10 mouse cellular contexts compared by ENCODE assay signal in genomic region chr12:111848300-111848798, GRCm38 (mm10). TPM values are rescaled to one million over a fixed set of nuclear protein-coding genes. Genes with fewer than 3 reads are reported as not detected.
DNase-seq lines count a peak whose midpoint lies in the region; ATAC-seq and TF ChIP-seq lines count a peak whose summit lies in the region.
"Had no signal": no experiment of that assay in that cellular context is flagged by ENCODE, and none has a peak within 500 bp of the region (broad histone marks: within the 10 kb centered on the region; RNA-seq: fewer than 3 reads in every experiment).

No protein-coding gene starts in this region.

- ATAC-seq in heart, embryonic 13.5 days (ENCODE audit: extremely low read depth, insufficient number of reproducible peaks, low FRiP score, low TSS enrichment) = no peak
- no peak for ATAC-seq in erythroid progenitor cell, adult 5-6 weeks (replicated peaks; ENCODE audit: low FRiP score, poor library complexity, severe bottlenecking)

- H3K4me1 ChIP-seq in heart, embryonic 13.5 days = peaks cover 12% of the 10 kb centered on the region
- peaks cover 10% of the 10 kb centered on the region for H3K4me1 ChIP-seq in thymus, adult 2 months (replicated peaks; ENCODE audit: control insufficient read depth, insufficient read depth, low read length)
- H3K4me1 ChIP-seq: midbrain, embryonic 10.5 days had no signal

- intact Hi-C loops in gastrocnemius, postnatal 36 days (cut with DNase I) = no loop called here

- WGBS in heart, embryonic 13.5 days = 42% methylated on average over 9 of the region's 9 CpGs
- WGBS in thymus, adult 2 months = 97% methylated on average over 9 of the region's 9 CpGs

- peak overlapping the region; percentile 15; the same call in 1 of the 2 replicates for H3K9ac ChIP-seq in heart, embryonic 13.5 days

- H3K27ac ChIP-seq in heart, embryonic 13.5 days (replicated peaks) = peak overlapping the region; percentile 53
- no peak overlapping the region for H3K27ac ChIP-seq in thymus, adult 2 months (ENCODE audit: control insufficient read depth, insufficient read depth, low read length)
- H3K27ac ChIP-seq: midbrain, embryonic 10.5 days had no signal

- no peak for TF ChIP-seq POLR2A in thymus, adult 2 months (IDR thresholded peaks at IDR 0.05; ENCODE audit: control insufficient read depth, extremely low read depth, insufficient read depth, low read length, poor library complexity)

- TF ChIP-seq CTCF in thymus, adult 2 months (IDR thresholded peaks at IDR 0.05; ENCODE audit: borderline replicate concordance, control insufficient read depth, extremely low read depth, insufficient read depth, low read length, poor library complexity) = no peak

- H3K36me3 ChIP-seq in heart, embryonic 13.5 days = peaks cover 15% of the 10 kb centered on the region
- H3K36me3 ChIP-seq in thymus, adult 2 months (ENCODE audit: control insufficient read depth, insufficient read depth, low read length) = no peaks in the 10 kb centered on the region
- H3K36me3 ChIP-seq: midbrain, embryonic 10.5 days had no signal

- no peaks in the 10 kb centered on the region for H3K9me3 ChIP-seq in heart, embryonic 13.5 days
- H3K9me3 ChIP-seq: midbrain, embryonic 10.5 days had no signal

- DNase-seq in gastrocnemius, adult 18-20 months (ENCODE audit: low spot score) = peak; percentile 32
- no peak for DNase-seq in gastrocnemius, postnatal 36 days
- DNase-seq in 3T3-L1 (ENCODE audit: low read depth, low spot score) = peak; percentile 89
- DNase-seq in cerebellum, adult 18-20 months = peak; percentile 51 to 58
- no peak for DNase-seq in thymus, adult 2 months
- DNase-seq in gastrocnemius, postnatal 10 days = no peak
- DNase-seq: right cerebral cortex, postnatal 4 days had no signal

- H3K27me3 ChIP-seq in heart, embryonic 13.5 days (replicated peaks) = no peaks in the 10 kb centered on the region
- no peaks in the 10 kb centered on the region for H3K27me3 ChIP-seq in thymus, adult 2 months (ENCODE audit: control insufficient read depth, insufficient read depth, low read length)

- no peak overlapping the region for H3K4me2 ChIP-seq in heart, embryonic 13.5 days

- H3K4me3 ChIP-seq in heart, embryonic 13.5 days = no peak overlapping the region
- H3K4me3 ChIP-seq in thymus, adult 2 months (ENCODE audit: control insufficient read depth, insufficient read depth, low read length) = no peak overlapping the region
- H3K4me3 ChIP-seq: midbrain, embryonic 10.5 days had no signal

RNA-seq across cellular contexts. Expression of gene Zfyve21, which starts 34.4 kb away (rescaled TPM):
- 10 to 100 TPM; 13.6 to 15.8 TPM for total RNA-seq in gastrocnemius, adult 18-20 months (2021)
- total RNA-seq in gastrocnemius, postnatal 36 days (2021) = 10 to 100 TPM; 10.4 to 16.2 TPM
- 74.6 and 85.2 TPM in 2 replicates for polyA plus RNA-seq in heart, embryonic 13.5 days (2015; fragmentation: Nextera tagmentation; extraction: Ambion mirVana)
- polyA plus RNA-seq in thymus, adult 2 months (2012; rRNA removed) = 36.6 and 46.4 TPM in 2 replicates
- 10 to 100 TPM; 19.6 to 21.9 TPM for total RNA-seq in gastrocnemius, postnatal 10 days (2021)
- total RNA-seq in erythroid progenitor cell, adult 5-6 weeks (2015; ENCODE audit: low replicate concordance) = 4.2 and 9.4 TPM in 2 replicates
- 5.6 and 8.4 TPM in 2 replicates for total RNA-seq in erythroid progenitor cell, adult 5-6 weeks (2017; ENCODE audit: low replicate concordance)

RNA-seq across cellular contexts. Expression of gene Xrcc3, which starts 34.7 kb away (rescaled TPM):
- under 1 TPM; 0.31 to 0.32 TPM for total RNA-seq in gastrocnemius, adult 18-20 months (2021)
- total RNA-seq in gastrocnemius, postnatal 36 days (2021) = under 1 TPM; 0.43 to 0.47 TPM
- polyA plus RNA-seq in heart, embryonic 13.5 days (2015; fragmentation: Nextera tagmentation; extraction: Ambion mirVana) = 6.0 and 7.0 TPM in 2 replicates
- 22.1 and 29.0 TPM in 2 replicates for polyA plus RNA-seq in thymus, adult 2 months (2012; rRNA removed)
- 1 to 10 TPM; 1.6 to 2.0 TPM for total RNA-seq in gastrocnemius, postnatal 10 days (2021)
- total RNA-seq in erythroid progenitor cell, adult 5-6 weeks (2015; ENCODE audit: low replicate concordance) = 8.0 and 12.3 TPM in 2 replicates
- total RNA-seq in erythroid progenitor cell, adult 5-6 weeks (2017; ENCODE audit: low replicate concordance) = 5.3 and 28.4 TPM in 2 replicates

RNA-seq across cellular contexts. Expression of gene Ppp1r13b, which starts 59.6 kb away (rescaled TPM):
- total RNA-seq in gastrocnemius, adult 18-20 months (2021) = 1 to 10 TPM; 7.3 to 9.1 TPM
- 1 to 10 TPM; 7.2 to 7.5 TPM for total RNA-seq in gastrocnemius, postnatal 36 days (2021)
- polyA plus RNA-seq in heart, embryonic 13.5 days (2015; fragmentation: Nextera tagmentation; extraction: Ambion mirVana) = 12.4 and 12.5 TPM in 2 replicates
- polyA plus RNA-seq in thymus, adult 2 months (2012; rRNA removed) = 28.1 and 30.1 TPM in 2 replicates
- 10 to 100 TPM in 1 of 2 experiments, 1 to 10 TPM in 1; 9.5 to 13.4 TPM for total RNA-seq in gastrocnemius, postnatal 10 days (2021)
- 9.7 and 14.7 TPM in 2 replicates for total RNA-seq in erythroid progenitor cell, adult 5-6 weeks (2015; ENCODE audit: low replicate concordance)
- 6.7 and 12.2 TPM in 2 replicates for total RNA-seq in erythroid progenitor cell, adult 5-6 weeks (2017; ENCODE audit: low replicate concordance)

Comparison
In these comparisons a context has a peak if more than half of its experiments do, and no peak if none do; other contexts are left out.
1. DNase-seq: peak in gastrocnemius, adult 18-20 months (single experiment), 3T3-L1 (single experiment) and cerebellum, adult 18-20 months (2 of 2); none in gastrocnemius, postnatal 36 days (0 of 2), thymus, adult 2 months (single experiment) and gastrocnemius, postnatal 10 days (single experiment).